Mouse (Mus musculus) retina, adult 2 months (tissue): ENCODE measurements around the gene Eva1a.

Experiments
- DNase-seq: peaks from one replicate; pipeline ENCODE4 v3.0.0-alpha.2; 2012; ENCODE audit warnings: low read depth, low spot score

Gene Eva1a

DNA sequence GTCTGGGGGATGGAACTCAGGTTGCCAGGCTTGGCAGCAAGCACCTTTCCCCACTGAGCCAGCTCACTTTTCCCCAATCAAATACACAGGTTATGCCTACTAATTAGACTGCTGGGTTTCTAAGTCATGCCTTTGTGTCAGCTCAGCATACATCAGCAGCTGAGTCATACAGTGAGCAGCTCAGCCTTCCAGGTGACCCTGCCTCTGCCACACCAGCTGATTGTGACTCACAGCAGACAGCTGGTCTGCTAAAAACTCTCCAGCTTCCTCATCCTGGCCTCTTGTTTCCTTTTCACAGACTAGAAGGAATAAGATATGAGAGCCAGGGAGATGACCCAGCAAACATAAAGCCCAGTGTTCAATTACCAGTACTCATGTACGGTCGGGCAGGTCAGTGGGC lies 84.3 kb downstream of the Eva1a start:
- DNase-seq, result no peak

DNA sequence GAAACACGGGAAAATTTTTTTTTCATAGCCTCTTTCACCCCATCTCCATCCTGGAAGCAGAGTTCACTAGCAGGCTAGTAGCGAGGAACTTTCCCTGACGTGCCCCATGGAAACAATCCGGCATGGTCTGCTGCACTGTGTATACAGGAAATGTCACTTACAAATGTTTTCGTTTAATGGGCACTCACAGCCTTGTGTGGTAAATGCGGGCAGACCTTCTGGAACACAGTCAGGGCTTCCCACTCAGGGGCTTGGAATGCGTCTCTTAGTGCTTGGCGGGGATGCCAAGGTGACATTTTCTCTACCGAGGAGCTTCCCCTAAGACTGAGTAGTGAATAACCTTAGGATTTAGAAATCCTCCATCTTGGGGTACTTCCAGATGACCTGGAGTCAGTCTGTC lies 87.0 kb downstream of the Eva1a start:
- DNase-seq, result no peak

DNA sequence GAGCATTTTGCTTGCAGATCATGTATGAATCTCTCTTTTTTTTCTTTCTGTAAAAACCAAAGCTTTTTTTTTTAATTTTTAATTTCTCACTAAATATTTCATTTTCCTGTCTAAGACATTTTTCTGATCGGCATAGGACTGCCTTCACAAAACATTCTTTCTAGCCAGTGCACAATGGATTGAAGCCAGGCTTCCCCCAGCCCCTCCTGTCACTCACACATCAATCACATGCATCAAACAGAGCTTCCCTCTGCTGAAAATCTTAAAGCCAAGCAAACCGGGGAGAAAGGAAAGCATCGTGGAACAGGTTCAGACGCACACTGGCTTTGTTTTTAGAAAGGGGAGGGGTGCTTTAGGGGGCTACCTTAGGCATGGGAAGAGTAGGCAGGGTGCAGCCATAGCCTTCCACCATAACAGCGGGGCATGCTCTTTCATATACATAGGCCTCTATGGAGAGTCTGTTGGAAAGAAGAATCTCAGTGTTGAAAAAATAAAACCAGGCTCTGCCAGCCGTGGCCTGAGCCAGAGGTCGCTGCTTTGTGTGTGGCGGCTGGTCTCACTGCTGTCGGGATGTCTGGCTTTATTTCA lies 88.9 kb downstream of the Eva1a start:
- no peak for DNase-seq

DNA sequence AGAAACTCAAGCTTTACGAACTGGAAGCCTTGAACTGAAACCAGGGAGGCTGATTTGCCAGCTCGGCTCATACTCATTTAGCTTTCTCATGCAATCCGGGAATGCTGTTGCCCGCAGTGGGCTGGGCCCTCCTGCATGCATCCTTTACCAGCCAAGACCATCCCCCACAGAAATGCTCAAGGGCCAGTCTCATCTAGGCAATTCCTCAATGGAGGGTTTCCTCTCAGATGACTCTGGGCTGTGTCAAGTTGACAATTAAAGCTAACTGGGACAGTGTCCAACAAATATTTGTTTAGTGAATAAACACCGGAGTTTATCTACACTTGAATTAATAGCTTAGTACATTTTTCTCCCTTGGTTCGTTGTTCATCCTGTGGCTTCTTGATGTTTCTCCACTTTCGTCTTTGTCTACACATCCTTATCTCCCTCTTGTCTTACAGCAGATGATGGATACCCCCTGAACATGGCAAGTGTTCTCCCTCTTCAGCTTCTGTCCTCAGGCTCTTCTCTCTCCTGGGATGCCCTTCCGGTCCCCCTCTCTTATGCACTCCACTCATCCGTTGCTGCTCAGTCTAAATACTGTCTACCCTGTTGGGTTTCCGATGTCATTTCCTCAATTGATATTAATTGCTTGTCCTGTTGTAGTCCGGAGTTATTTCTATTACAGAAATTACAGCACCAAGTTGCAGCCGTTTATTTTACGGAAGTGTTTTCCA lies 92.2 kb downstream of the Eva1a start:
- no peak for DNase-seq

DNA sequence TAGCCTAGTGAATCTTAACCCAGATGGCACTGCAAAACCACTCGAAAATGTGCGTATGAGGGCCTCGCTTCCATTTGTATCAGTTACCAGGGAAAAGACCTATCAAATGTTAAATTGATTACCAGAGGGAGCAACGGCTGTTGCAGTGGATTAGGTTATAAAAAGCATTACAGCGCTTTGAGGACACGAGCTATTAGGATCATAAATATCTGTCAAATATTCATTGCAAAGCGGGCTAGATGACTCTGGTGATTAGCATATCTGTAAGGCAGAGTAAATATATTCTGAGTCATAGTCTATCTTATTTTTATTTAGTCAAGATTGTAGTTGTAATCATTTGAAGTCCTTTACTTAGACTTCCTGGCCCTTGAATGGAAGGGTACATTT lies 92.7 kb downstream of the Eva1a start:
- no peak for DNase-seq

DNA sequence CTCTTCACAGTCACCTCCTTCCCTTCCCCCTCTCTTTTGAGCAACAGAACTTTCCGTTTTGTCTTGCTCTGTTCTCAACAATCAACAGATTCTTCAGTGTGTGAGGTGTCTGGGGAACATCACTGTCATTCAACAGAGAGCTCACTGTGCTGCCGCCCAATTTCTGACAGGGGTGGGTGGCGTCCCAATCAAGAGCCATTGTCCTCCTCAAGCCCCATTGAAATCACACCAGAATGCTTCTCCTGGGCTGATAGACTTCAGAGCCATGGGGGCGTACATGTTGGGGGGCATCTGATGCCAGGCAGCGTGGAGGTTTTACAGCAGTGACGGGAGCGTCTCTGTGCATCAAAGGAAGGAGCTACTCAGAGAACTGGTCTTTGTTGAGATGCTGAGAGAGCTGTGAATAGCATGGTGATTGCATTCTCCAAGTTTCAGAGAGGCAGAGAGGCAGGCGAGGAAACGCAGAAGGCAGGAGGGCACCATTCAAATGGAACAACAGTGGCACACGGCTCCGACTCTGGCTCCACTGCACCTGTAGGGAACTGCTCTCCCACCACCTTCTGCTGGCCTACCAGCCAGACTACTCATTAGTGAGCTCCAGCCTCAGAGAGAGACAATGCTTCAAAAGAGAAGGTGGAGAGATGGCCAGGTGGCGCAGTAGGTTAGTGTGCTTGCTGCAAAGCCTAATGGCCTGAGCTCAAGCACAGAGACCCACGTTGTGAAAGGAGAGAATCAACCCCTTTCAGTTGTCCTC lies 95.3 kb downstream of the Eva1a start:
- no peak for DNase-seq
